Mouse (Mus musculus) ES-Bruce4 (cell line): ENCODE measurements around the gene Atl3.

Experiments used
- CTCF ChIP-seq: IDR thresholded peaks from one replicate; pipeline ENCODE4 v1.8.1; 2011; ENCODE audit warnings: low read depth, low read length
- POLR2A ChIP-seq: IDR thresholded peaks from one replicate; pipeline ENCODE4 v1.8.1; 2011; ENCODE audit warnings: low read length; ENCODE audit not compliant: insufficient read depth

GRCm38 (mm10) chr19:7563676-7564075 lies 69.8 kb downstream of the Atl3 start:
- no peak for TF ChIP-seq POLR2A
- TF ChIP-seq CTCF: no peak
